Mouse (Mus musculus) midbrain, postnatal 0 days (tissue): ENCODE measurements around the gene Sfmbt1. TPM values are rescaled to one million over a fixed set of nuclear protein-coding genes. Genes with fewer than 3 reads are reported as not detected.
A peak's percentile ranks its signal among the peaks of the same experiment; 100 is the strongest.

Source experiments
- ATAC-seq: fragments of 200-750 bp; cut with Nextera tagmentation; 2 replicates; pipeline ENCODE4 v1.8.0; 2017; ENCODE audit warnings: moderate number of reproducible peaks, mild to moderate bottlenecking, moderate TSS enrichment, moderate library complexity; ENCODE audit not compliant: low FRiP score
- DNase-seq: peaks from one replicate; pipeline ENCODE4 v3.0.0-alpha.2; 2015; ENCODE audit warnings: low spot score
- H3K27ac ChIP-seq: fragments of 300-500 bp; sonication (generic); 2 replicates; pipeline ENCODE4 v1.5.1; 2014; ENCODE audit warnings: low read depth, mild to moderate bottlenecking, low read length, mixed read lengths
- H3K27me3 ChIP-seq: fragments of 300-500 bp; sonication (generic); 2 replicates; pipeline ENCODE4 v1.6.1; 2014; ENCODE audit warnings: low read length, control low read depth, mixed read lengths; ENCODE audit not compliant: insufficient read depth
- H3K36me3 ChIP-seq: fragments of 300-500 bp; sonication (generic); 2 replicates; pipeline ENCODE4 v1.6.1; 2014; ENCODE audit warnings: low read length, control low read depth, mixed read lengths; ENCODE audit not compliant: insufficient read depth
- H3K4me1 ChIP-seq: fragments of 300-500 bp; sonication (generic); 2 replicates; pipeline ENCODE4 v1.6.1; 2014; ENCODE audit warnings: mild to moderate bottlenecking, control low read depth, antibody characterized with exemption, low read length, mixed read lengths; ENCODE audit not compliant: insufficient read depth
- H3K4me2 ChIP-seq: fragments of 300-500 bp; sonication (generic); 2 replicates; pipeline ENCODE4 v1.6.1; 2014; ENCODE audit warnings: low read depth, mild to moderate bottlenecking, low read length, mixed read lengths; ENCODE audit not compliant: poor library complexity, severe bottlenecking
- H3K4me3 ChIP-seq: fragments of 300-500 bp; sonication (generic); 2 replicates; pipeline ENCODE4 v1.5.1; 2014; ENCODE audit warnings: low read depth, mild to moderate bottlenecking, low read length, moderate library complexity
- H3K9ac ChIP-seq: fragments of 300-500 bp; sonication (generic); replicated peaks from 2 replicates; pipeline ENCODE4 v1.6.1; 2014; ENCODE audit warnings: mild to moderate bottlenecking, low read length, moderate library complexity, mixed read lengths; ENCODE audit not compliant: poor library complexity, severe bottlenecking
- H3K9me3 ChIP-seq: fragments of 300-500 bp; sonication (generic); 2 replicates; pipeline ENCODE4 v1.6.1; 2016; ENCODE audit warnings: low read length, control low read depth
- CTCF ChIP-seq: IDR thresholded peaks from 2 replicates; pipeline ENCODE4 v1.5.1; 2016; ENCODE audit warnings: antibody characterized with exemption, mild to moderate bottlenecking
- WGBS: fragments of 180-500 bp; shearing (Covaris S2); extraction: QIAGEN DNeasy Blood & Tissue Kit; methylation state at CpG from one replicate; pipeline ENCODE4 v1.1.7; 2014; 5-methylcytosine and 5-hydroxymethylcytosine counted together
- polyA plus RNA-seq: library from polyadenylated mRNA; unstranded; fragments of >200 nt; fragmentation: Nextera tagmentation; extraction: Ambion mirVana; gene quantifications from 2 replicates; pipeline ENCODE4 v1.2.1, GENCODE M21; 2015
- total RNA-seq: library from RNA; depleted of rRNA; stranded (reverse); fragments of >200 nt; gene quantifications from 2 replicates; pipeline ENCODE4 v1.2.3, GENCODE M21; 2014

Sfmbt1 gene
- total and polyA plus RNA-seq, 2 experiments from 2014 or later, result 9.2 to 16.2 TPM

DNA sequence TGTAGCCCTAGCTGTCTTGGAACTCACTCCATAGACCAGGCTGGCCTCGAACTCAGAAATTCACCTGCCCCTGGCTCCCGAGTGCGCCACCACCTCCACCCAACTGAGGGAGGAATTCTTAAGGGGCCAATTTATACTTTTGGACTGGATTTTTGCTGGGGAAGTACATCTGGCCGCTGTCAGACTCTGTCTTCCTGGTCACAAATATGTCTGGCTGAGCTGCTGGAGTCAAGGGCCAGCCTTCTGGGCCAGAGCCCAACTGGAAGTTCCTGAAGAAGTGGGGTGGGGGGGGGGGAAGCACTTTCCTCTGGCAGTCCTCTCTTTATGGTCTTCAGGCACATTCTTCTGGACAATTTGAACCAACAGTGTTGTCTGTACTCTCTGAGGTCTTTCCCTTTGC, 113.4 kb downstream of the Sfmbt1 start:
- TF ChIP-seq CTCF, result no peak
- Histone ChIP-seq H3K9ac (no peak overlapping the region), H3K36me3 (no peaks in the 10 kb centered on the region), H3K27ac (no peak overlapping the region), H3K4me1 (peaks cover 12% of the 10 kb centered on the region), H3K4me2 (no peak overlapping the region), H3K4me3 (no peak overlapping the region), H3K9me3 (no peaks in the 10 kb centered on the region), H3K27me3 (no peaks in the 10 kb centered on the region)
- DNase-seq, result no peak
- 91% methylated on average over 4 of the region's 4 CpGs for WGBS
- ATAC-seq, result no peak

DNA sequence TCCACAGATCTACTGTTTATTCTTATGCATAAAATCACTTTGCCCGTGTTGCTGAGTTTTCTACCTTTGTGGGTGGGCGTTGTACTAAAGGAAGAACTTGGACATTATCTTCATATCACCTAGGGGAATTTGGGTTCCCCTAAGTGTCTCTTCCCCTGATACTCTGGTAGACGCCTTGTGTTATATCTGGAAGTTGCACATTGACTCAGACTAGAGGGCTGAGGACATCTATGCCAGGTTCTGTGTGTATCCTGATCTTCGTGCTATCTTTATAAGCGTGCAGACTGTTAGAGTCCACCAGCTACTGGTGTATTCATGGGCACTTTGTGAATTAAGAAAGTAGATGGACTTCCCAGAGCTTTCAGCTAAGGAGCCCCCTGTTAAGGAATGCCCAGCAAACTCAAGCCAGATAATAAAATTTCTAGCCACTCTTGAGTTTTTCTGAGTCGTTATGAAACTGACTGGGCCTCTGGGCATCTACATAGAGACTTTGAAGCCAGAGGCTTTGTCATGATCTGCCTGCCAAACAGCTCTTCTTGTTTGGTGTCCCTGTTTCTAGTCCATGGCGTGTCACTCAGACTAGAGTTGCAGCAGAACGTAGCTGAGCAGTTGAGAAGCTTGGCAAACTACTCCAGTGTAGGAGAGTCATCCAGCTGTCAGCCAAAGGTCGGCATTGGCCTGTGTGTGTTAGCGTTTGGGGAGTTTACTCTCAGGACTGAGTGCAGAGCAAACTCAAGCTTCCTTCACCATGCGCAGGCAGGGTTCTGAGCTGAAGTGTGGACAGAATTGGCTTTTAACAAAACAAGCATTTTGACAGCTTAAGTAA, 114.2 kb downstream of the Sfmbt1 start:
- Histone ChIP-seq H3K4me1 (peaks cover 12% of the 10 kb centered on the region), H3K27me3 (no peaks in the 10 kb centered on the region), H3K27ac (no peak overlapping the region), H3K9ac (no peak overlapping the region), H3K4me2 (no peak overlapping the region), H3K9me3 (no peaks in the 10 kb centered on the region), H3K4me3 (no peak overlapping the region), H3K36me3 (no peaks in the 10 kb centered on the region)
- no peak for TF ChIP-seq CTCF
- DNase-seq, result peak; percentile 34
- ATAC-seq, result no peak
- WGBS, result 79% methylated on average over 11 of the region's 11 CpGs

- Histone ChIP-seq H3K27ac (no peak overlapping the region), H3K9ac (no peak overlapping the region), H3K4me3 (no peak overlapping the region), H3K4me1 (no peaks in the 10 kb centered on the region), H3K4me2 (no peak overlapping the region), H3K27me3 (no peaks in the 10 kb centered on the region), H3K36me3 (peaks cover 3% of the 10 kb centered on the region), H3K9me3 (no peaks in the 10 kb centered on the region)
- WGBS, result 93% methylated on average over 14 of the region's 14 CpGs
- ATAC-seq (no peak), DNase-seq (no peak)
- no peak for TF ChIP-seq CTCF
Measured at GRCm38 (mm10) chr14:30837416-30837996, 122.9 kb downstream of the Sfmbt1 start.

DNA sequence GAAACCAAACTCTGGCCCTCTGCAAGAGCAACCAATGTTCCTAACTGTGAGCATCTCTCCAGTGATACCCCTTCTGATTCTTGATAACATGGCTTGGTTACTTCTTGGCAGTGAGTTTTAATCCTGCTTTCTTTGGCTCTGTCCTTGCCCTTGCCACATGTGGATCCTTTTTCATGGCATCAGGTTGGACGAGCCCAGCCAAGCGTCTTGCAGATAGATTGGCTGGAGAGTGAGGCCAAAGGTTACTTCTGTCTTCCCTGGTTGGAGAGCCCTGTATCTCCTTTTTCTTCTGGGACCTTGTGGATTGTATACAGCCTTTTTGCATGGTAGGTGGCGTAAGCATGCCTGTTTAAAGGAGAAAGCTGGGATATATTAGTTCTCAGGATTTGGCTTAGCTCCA, 129.1 kb downstream of the Sfmbt1 start:
- H3K27ac ChIP-seq, result no peak overlapping the region
- no peaks in the 10 kb centered on the region for H3K9me3 ChIP-seq
- 84% methylated on average over 3 of the region's 3 CpGs for WGBS

GRCm38 (mm10) chr14:30850504-30850903, 135.9 kb downstream of the Sfmbt1 start:
- ATAC-seq (no peak), DNase-seq (no peak)
- Histone ChIP-seq H3K4me1 (no peaks in the 10 kb centered on the region), H3K9me3 (no peaks in the 10 kb centered on the region), H3K4me3 (no peak overlapping the region), H3K36me3 (0 out of 2 replicates have a peak, but pooled peaks cover 4% of the 10 kb centered on the region), H3K4me2 (no peak overlapping the region), H3K9ac (no peak overlapping the region), H3K27me3 (no peaks in the 10 kb centered on the region), H3K27ac (no peak overlapping the region)
- WGBS, result 95% methylated on average over 5 of the region's 5 CpGs
- no peak for TF ChIP-seq CTCF

More for the DNA sequence above, 129.1 kb downstream of the Sfmbt1 start:
- Histone ChIP-seq H3K27me3 (no peaks in the 10 kb centered on the region), H3K4me3 (no peak overlapping the region), H3K9ac (no peak overlapping the region), H3K4me1 (no peaks in the 10 kb centered on the region), H3K4me2 (no peak overlapping the region), H3K36me3 (no peaks in the 10 kb centered on the region)
- no peak for TF ChIP-seq CTCF
- no peak for DNase-seq
- ATAC-seq, result no peak

DNA sequence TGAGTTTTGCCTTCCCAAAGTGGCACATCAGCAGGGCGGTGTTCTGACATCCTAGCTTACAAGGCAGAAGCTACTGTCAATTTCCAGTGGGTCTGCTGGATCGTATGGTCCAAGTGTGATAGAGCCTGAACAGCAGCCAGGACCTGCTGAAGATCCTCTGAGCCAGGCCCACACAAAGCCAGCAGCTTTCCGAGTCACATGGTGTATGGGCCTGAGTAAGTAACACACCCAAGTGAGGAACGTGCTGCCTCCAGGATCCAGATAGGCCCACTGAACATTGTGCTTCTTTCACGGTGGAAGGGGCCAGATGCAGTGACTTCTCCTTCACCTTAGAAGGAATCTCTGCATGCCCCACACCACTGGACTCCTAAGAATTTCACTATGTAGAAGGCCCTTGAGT, 137.7 kb downstream of the Sfmbt1 start:
- H3K27ac ChIP-seq, result no peak overlapping the region
- no peaks in the 10 kb centered on the region for H3K4me1 ChIP-seq
- no peaks in the 10 kb centered on the region for H3K9me3 ChIP-seq
- DNase-seq (no peak), ATAC-seq (no peak)
- no peak for TF ChIP-seq CTCF
- no peak overlapping the region for H3K9ac ChIP-seq
- no peak overlapping the region for H3K4me2 ChIP-seq
- WGBS, result 87% methylated on average over 5 of the region's 5 CpGs
- H3K36me3 ChIP-seq, result 0 out of 2 replicates have a peak, but pooled peaks cover 4% of the 10 kb centered on the region
- H3K27me3 ChIP-seq, result no peaks in the 10 kb centered on the region
- no peak overlapping the region for H3K4me3 ChIP-seq
